Mouse (Mus musculus) embryonic fibroblast, embryonic 13.5 days (primary cell): ENCODE results near the gene Gm5460. TPM values are rescaled to one million over a fixed set of nuclear protein-coding genes. Genes with fewer than 3 reads are reported as not detected.

Experiments used
- H3K27ac ChIP-seq: 2 replicates; pipeline ENCODE4 v1.5.1; 2012; ENCODE audit warnings: low read length, control low read depth, inconsistent platforms; ENCODE audit not compliant: insufficient read depth
- H3K4me1 ChIP-seq: 2 replicates; pipeline ENCODE4 v1.6.1; 2011; ENCODE audit warnings: low read length; ENCODE audit not compliant: control insufficient read depth, insufficient read depth
- H3K4me3 ChIP-seq: 2 replicates; pipeline ENCODE4 v1.5.1; 2011; ENCODE audit warnings: mild to moderate bottlenecking, control low read depth, low read length; ENCODE audit not compliant: insufficient read depth
- CTCF ChIP-seq: IDR thresholded peaks from 2 replicates; pipeline ENCODE4 v1.5.1; 2011; ENCODE audit warnings: mild to moderate bottlenecking, control low read depth, low read length, moderate library complexity, borderline replicate concordance; ENCODE audit not compliant: insufficient read depth
- POLR2A ChIP-seq: IDR thresholded peaks from 2 replicates; pipeline ENCODE4 v1.6.1; 2011; ENCODE audit warnings: low read depth, mild to moderate bottlenecking, control low read depth, low read length, moderate library complexity
- polyA plus RNA-seq: library from polyadenylated mRNA; stranded (reverse); fragments of >200 nt; gene quantifications from 2 replicates; pipeline ENCODE4 v1.2.4, GENCODE M21; 2011; ENCODE audit warnings: low read depth; ENCODE audit not compliant: missing spikeins, insufficient read length

Gm5460 gene
- not detected in 2 replicates for polyA plus RNA-seq

DNA sequence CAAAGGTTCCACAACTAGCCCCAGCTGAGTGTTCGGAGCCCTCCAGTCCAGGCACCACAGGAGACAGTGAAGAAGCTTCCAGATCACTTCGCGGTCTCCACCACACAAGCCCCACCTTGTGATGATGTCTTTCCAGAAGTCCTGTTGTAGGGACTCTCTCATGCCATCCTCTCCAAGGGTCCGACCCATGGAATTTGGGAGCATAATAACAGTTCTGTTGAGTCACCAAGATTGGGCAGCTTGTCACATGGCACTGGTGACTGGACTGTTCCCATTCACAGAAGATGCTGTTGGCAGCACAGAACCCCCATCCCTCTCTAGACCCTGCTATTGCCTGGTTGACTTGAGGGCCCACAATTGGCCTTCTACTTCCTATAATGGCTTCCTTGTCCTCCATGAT lies at the start of gene Gm5460:
Gene Gm5460, plus strand, starts transcription at position 378 of the 400 bp plus-strand sequence.
- TF ChIP-seq CTCF: no peak
- no peak for TF ChIP-seq POLR2A
- H3K4me1 ChIP-seq: no peaks in the 10 kb centered on the region
- H3K4me3 ChIP-seq: no peak within 1 kb of the TSS
- H3K27ac ChIP-seq: no peak within 1 kb of the TSS

DNA sequence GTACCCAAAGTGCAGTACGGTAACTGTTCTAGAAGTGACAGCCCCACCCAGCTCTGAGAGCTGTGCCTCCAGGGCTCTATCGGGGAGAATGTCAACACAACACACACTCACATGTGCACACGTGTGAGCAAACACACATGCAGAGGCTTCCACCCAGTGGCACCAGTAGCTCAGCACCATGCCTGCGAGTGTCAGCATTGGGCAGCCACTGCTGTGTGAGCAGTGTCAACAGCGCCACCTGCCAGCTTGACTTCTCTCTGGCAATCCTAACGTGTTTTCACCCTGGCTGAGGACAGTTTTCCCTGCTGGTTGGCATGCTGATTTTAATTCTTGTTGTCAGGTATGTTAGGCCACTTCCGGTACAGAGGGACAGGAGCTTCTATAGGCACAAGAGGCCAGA lies 43.9 kb upstream of the Gm5460 start:
- Histone ChIP-seq H3K27ac (no peak overlapping the region), H3K4me3 (no peak overlapping the region), H3K4me1 (no peaks in the 10 kb centered on the region)
- TF ChIP-seq POLR2A (no peak), CTCF (peak; percentile 72; the same call in 1 of the 2 replicates)

DNA sequence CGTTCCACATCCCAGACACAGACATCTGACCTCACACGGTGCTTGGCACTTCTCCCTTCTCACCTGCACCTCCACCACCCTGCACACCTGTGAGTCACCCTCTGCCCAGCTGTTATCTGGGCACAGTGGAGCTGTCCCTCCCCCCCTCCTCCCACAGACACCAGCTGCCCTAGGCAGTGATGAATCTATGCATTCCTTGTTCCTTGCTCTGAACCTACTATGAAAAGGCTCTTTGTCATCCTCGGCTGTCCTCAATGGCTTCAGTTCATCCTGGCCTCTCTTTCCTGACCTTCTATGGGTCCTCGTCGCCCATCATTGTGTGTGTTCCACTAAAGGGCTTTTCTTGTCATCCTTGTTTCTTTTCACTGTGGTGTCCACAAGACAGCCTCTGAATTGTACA lies 41.8 kb upstream of the Gm5460 start:
- Histone ChIP-seq H3K4me3 (no peak overlapping the region), H3K27ac (no peak overlapping the region), H3K4me1 (no peaks in the 10 kb centered on the region)
- TF ChIP-seq CTCF (no peak), POLR2A (no peak)

DNA sequence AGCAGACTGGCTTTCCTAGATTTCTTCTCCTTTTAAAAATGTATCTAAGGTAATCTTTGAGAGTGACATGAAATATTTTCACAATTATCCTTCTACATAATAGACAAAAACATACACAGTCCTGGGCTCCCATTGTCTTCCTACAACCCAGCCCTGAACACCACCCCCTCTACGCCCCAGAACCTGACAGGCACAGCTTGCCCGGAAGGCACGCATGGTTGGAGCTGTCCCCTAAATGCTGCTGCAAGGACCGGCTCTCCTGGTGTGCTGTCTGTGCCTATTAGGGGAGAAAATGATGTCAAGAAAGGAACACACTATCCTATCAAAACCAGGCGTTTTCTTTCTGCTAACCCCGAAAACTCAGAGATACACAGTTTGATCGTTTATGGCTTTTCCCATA lies 38.8 kb upstream of the Gm5460 start:
- Histone ChIP-seq H3K27ac (no peak overlapping the region), H3K4me1 (no peaks in the 10 kb centered on the region), H3K4me3 (no peak overlapping the region)
- TF ChIP-seq CTCF (no peak), POLR2A (no peak)

DNA sequence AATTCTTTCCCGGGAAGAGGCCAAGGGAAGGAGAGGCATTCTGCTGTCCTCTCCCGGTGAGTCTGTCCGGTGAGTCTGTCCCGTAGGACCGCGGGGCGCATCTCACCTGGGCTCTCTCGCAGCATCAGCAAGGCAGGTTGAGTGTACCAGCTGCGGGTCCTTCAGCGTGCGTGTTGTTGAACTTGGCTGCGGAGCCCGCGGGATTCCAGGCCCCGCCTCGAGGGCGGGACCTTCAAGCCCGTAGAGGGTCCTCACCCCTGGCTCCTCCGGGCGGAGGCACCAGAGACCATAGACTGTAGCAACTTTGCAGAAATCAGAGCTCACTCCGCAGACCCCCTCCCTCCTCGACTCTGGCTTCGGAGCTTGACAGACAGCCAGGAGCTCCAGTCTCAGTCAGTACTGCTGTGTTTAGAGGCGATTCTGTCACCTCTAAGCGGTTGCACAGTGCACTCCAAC lies 37.9 kb upstream of the Gm5460 start, which contains the start of gene Zfp488:
Gene Zfp488, minus strand, starts transcription at position 161 of the 456 bp plus-strand sequence.
- Histone ChIP-seq H3K4me1 (no peaks in the 10 kb centered on the region), H3K27ac (no peak within 1 kb of the TSS), H3K4me3 (no peak within 1 kb of the TSS)
- no peak for TF ChIP-seq POLR2A
- TF ChIP-seq CTCF: no peak

DNA sequence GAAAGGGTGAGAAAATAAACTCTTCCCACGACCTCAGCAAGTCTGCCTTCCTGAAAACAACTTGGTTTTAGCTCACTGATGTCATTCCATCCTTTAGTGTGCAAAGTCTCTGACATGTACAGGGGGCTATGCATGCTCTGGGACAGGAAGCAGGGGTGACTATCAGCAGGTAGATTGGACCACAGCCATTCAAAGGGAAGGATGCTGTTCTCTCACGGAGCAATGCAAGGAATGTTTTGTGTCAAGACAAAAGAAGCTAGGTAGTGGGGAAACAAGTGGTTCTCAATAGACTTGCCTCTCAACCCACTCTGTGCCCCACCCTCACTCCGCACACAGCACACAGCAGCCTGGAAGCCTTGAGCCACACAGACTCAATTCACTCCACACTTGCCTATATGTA lies 27.4 kb upstream of the Gm5460 start:
- no peak overlapping the region for H3K27ac ChIP-seq
- no peak for TF ChIP-seq POLR2A
- TF ChIP-seq CTCF: no peak
- no peak overlapping the region for H3K4me3 ChIP-seq
- H3K4me1 ChIP-seq: no peaks in the 10 kb centered on the region

DNA sequence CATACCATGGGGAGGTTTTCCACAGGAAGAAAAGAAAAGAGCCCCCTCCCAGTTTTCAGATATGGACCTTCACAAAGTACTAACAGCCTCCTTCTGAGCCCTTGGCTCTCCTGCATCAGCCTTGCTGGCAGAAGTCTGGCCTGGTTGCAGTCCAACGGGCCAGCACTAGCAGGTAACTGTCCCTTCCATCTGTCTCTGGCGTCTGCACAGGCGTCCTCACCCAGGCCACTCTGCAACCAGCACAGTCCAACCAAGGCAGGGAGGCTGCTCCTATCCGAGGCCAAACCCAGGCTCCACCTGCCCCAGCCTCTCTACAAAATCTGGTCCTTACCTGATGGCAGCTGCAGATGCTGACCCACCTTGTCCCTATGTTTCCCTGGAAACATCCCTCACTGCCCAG lies 24.6 kb upstream of the Gm5460 start:
- TF ChIP-seq CTCF (no peak), POLR2A (no peak)
- H3K27ac ChIP-seq: no peak overlapping the region
- H3K4me1 ChIP-seq: no peaks in the 10 kb centered on the region
- H3K4me3 ChIP-seq: no peak overlapping the region

DNA sequence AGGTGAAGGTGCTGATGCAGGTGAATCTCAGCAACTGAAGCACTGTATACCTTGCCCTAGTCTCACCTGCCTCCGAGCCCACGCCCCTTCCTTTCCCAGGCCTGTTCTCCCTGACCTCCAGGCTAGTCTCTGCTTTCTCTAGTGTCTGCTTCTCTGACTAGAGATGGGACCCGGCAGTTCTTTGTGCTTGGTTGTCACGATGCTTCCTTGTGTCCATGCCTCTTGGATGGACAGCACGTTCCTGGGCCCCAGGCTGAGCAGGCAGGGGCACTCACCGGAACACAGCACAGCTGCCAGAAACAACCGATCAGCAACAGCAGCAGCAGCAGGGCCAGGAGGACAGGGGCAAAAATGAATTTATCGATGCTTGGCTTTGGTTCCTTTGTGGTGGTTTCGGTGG lies 23.5 kb upstream of the Gm5460 start:
- no peak overlapping the region for H3K4me3 ChIP-seq
- H3K4me1 ChIP-seq: no peaks in the 10 kb centered on the region
- no peak overlapping the region for H3K27ac ChIP-seq
- TF ChIP-seq CTCF: no peak
- no peak for TF ChIP-seq POLR2A

DNA sequence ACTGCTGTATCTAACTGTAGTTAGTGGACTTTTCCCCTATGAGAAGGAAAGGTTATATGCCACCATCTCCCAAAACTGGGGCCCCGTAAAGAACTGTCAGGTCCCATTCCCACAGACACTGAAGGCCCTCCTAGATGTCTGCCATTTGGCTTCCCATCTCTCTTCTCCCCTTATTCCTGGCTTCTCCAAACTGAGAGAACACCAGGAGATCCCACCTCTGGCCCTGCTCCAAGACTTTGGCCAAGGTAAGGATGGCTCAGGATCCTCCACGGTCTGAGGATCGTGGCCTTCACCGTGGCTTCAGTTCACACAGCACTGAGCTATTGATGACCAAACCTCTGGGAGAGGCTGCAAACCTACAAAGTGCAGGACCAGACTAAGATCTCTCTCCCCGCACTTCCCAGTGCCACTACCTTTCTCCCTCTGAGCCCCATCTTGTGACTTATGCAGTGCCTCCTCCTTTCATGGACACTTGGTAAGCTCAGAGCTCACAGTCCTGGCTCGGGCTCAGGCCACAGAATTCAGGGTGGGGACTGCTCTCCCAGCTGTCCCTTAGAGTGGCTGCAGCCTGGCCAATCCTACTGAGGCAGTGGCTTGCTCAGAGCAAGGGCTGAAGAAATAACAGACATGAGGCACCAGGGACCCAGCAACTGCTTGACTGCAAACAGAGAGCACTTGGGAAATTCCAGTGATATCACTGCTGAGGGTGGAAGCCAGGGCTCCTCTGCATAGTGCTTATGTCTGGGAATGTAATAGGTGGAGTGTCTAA lies 22.9 kb upstream of the Gm5460 start:
- Histone ChIP-seq H3K4me3 (no peak overlapping the region), H3K4me1 (no peaks in the 10 kb centered on the region), H3K27ac (no peak overlapping the region)
- no peak for TF ChIP-seq POLR2A
- TF ChIP-seq CTCF: no peak

DNA sequence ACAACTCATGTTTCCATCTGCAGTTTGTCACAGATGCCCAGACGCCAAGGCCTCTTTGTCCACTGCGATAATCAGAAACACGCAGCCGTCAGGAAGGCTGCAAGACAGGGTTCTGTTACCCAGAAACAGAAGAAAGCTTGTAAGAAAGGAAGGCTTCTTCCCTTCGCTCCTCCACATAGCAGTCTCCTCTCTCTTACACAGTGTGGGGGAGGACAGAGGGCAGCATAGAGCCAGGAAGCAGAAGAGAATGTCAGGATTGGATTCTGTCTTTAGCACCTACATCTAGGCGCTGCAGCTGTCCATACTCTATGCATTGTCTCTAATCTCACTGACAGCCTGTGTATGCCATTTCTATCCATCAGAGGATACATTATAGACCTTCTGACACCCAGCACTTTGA lies 19.1 kb upstream of the Gm5460 start:
- H3K4me3 ChIP-seq: no peak overlapping the region
- TF ChIP-seq POLR2A (no peak), CTCF (no peak)
- H3K4me1 ChIP-seq: no peaks in the 10 kb centered on the region
- no peak overlapping the region for H3K27ac ChIP-seq
